Mouse (Mus musculus): ENCODE measurements around the gene Serinc4.

GRCm38 (mm10) chr2:121442259-121443067 is 14.1 kb downstream of the Serinc4 start:
- TF ChIP-seq CTCF (IDR thresholded peaks at IDR 0.05) (no peak), EP300 (IDR thresholded peaks at IDR 0.05) (no peak)

All from lung, postnatal 0 days (tissue).